Mouse (Mus musculus): ENCODE results near the gene Slc6a20a.

Slc6a20a gene

DNA sequence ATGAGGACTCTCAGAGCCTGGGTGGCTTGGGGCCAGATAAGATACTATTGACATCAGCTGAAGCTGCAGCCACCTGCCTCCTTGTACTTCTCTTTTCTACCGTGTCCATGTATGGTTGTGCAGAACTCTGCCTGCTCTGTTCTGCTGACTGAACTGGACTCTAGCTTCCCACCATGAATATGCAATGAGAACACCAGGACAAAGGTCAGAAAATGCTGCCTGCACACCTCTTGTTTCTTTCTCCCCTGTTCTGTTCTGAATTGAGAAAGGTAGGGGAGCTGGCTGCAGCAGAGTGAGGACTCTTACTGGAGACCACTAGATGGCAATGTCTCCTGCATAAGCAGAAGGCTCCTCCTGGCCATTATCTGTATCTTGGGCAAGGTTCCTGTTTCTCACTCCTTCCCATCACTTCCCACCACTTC, 40.0 kb downstream of the Slc6a20a start:
- peak; percentile 30 to 78 for DNase-seq (ENCODE audit: inconsistent age in 2 of 2, low spot score in 1 of 2)

DNA sequence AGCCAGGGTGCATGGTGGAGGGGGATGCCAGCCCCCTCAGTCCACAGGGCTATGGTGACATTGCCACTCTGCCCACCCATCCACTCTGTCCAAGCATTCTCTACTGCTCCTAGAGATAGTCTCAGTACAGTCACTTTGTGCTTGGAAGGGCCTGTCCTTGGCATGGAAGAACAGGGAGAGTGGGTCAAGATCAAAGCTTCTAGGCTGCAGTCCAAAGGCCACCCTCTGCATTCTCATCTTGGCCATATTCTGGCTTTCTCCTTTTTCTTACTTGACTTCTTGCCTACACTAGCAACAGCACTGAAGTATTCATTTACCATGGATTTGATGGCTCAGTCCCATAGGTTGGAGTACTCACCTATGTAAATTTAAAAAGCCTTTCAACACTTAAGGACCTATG, 40.5 kb downstream of the Slc6a20a start:
- DNase-seq (ENCODE audit: inconsistent age in 2 of 2, low spot score in 1 of 2) = peak; percentile 60 to 80

- DNase-seq (ENCODE audit: inconsistent age in 2 of 2, low spot score in 1 of 2) = peak in 1 of 2 experiments; percentile 54
Measured at GRCm38 (mm10) chr9:123636771-123637170, 41.9 kb downstream of the Slc6a20a start.

GRCm38 (mm10) chr9:123632993-123633392, 45.7 kb downstream of the Slc6a20a start:
- DNase-seq (ENCODE audit: inconsistent age in 2 of 2, low spot score in 1 of 2) = no peak

GRCm38 (mm10) chr9:123632281-123632680, 46.4 kb downstream of the Slc6a20a start, which contains the start of gene Slc6a20b:
TSS of gene Slc6a20b (minus strand) at chr9:123632565.
- DNase-seq (ENCODE audit: inconsistent age in 2 of 2, low spot score in 1 of 2) = no peak

- no peak for DNase-seq (ENCODE audit: inconsistent age in 2 of 2, low spot score in 1 of 2)
Measured at GRCm38 (mm10) chr9:123631666-123632065, 47.0 kb downstream of the Slc6a20a start.

DNA sequence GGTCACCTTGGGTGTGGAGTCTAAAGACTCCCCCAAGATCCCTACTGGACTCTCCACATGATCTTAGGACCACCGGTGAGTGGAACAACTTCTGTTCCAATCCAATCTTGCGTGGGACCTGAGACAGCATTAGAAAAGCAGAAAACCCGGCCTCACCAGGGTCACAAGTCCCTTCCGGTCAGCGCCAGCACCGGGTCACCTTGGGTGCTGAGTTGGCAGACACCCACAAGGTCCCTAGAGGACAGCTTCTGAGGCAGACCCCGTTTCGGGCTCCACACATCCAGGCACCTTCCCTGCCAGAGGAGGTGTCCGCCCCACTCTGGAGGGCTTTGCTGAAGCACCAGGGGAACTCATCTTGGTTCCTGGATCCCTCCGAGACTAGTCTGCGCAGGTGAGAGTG, 52.9 kb downstream of the Slc6a20a start:
- DNase-seq (ENCODE audit: inconsistent age in 2 of 2, low spot score in 1 of 2) = no peak

DNA sequence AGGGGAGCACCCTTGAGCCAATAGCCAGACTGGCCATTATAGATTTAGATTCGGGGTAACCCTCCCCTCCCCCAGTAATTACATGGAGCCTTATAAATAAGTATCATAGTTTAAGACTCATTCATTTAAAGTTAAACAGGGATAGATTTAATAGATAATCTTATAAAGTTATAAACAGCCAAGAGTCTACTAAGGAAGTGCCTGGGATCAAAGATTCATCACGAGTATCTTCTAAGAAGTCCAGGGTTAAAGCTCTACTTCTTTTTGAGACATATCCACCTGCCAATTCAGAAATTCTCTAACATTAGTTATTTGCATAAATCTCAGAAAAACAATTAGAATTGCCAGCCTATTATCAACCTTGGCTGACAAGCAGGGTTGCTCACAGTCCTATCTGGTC, 53.9 kb downstream of the Slc6a20a start:
- no peak for DNase-seq (ENCODE audit: inconsistent age in 2 of 2, low spot score in 1 of 2)

- DNase-seq (ENCODE audit: inconsistent age in 2 of 2, low spot score in 1 of 2) = no peak
Measured at GRCm38 (mm10) chr9:123620311-123621098, 58.2 kb downstream of the Slc6a20a start.

DNA sequence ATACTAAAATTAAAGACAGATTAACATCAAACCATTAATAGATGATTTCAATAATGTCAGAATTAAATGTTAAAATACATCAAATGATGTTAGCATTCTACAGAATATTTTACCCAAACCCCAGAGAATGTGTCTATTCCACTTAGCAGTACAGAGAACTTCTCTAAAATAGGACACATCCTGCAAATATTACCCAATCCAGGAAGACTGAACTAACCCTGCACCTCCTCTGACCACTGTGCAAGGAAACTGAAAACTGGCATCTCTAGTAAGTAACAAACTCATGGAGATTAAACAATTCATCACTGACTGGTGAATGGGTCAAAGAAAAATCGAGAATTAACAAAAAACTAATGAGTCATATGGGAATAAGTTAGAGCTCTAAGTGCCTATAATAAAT, 77.2 kb downstream of the Slc6a20a start:
- no peak for DNase-seq (ENCODE audit: inconsistent age in 2 of 2, low spot score in 1 of 2)

DNA sequence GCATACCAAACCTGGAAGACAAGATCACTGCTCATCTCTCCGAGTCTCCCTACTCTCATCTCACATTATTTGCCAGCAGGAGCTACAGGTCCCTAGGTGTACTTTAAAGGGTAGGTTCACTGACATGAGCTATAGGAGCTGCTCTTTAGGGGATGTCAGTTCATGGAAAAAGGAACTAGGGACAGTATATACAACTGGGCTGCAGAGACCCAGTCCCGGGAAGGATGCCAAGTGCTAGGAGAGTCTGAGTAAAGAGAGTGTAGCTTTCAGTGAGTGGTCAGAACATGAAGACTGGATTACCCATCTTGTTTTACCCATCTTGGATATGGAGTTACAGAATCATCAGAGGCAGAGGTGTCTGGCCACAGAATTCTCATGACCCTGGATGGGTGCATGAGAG, 81.3 kb downstream of the Slc6a20a start:
- no peak for DNase-seq (ENCODE audit: inconsistent age in 2 of 2, low spot score in 1 of 2)

- no peak for DNase-seq (ENCODE audit: inconsistent age in 2 of 2, low spot score in 1 of 2)
Measured at GRCm38 (mm10) chr9:123596910-123597309, 81.8 kb downstream of the Slc6a20a start.

DNA sequence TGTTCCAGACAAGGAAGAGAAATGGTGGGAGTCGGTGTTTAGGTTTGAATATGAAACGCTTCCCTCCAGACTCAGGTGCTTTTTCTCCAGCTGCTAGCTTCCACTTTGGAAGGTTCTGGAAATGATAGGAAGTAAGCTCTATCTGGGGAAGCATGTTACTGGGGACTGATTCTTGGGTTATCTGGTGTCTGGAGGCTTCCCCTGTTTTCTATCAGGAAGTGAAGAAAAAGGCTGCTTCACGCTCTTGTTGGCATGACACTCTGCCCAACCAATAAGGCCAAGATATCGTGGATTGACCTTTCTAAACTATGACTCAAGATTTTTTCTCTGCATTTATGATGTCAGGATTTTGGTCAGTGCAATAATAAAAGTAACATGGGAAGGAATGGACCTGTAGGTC, 83.5 kb downstream of the Slc6a20a start:
- DNase-seq (ENCODE audit: inconsistent age in 2 of 2, low spot score in 1 of 2) = no peak

- DNase-seq (ENCODE audit: inconsistent age in 2 of 2, low spot score in 1 of 2) = no peak
Measured at GRCm38 (mm10) chr9:123589240-123589910, 89.3 kb downstream of the Slc6a20a start.

Data from adrenal gland, adult (tissue).